Mouse (Mus musculus) midbrain, embryonic 12.5 days (tissue): ENCODE data around the gene Cyb561a3. TPM values are rescaled to one million over a fixed set of nuclear protein-coding genes. Genes with fewer than 3 reads are reported as not detected.

Source experiments
- ATAC-seq: fragments of 200-750 bp; cut with Nextera tagmentation; 2 replicates; pipeline ENCODE4 v1.8.0; 2017; ENCODE audit warnings: low read depth, moderate TSS enrichment, moderate library complexity; ENCODE audit not compliant: low FRiP score
- H3K27ac ChIP-seq: fragments of 300-500 bp; sonication (generic); replicated peaks from 2 replicates; pipeline ENCODE4 v1.5.1; 2016; ENCODE audit warnings: mild to moderate bottlenecking
- H3K27me3 ChIP-seq: fragments of 300-500 bp; sonication (generic); 2 replicates; pipeline ENCODE4 v1.6.1; 2016; ENCODE audit warnings: mild to moderate bottlenecking
- H3K36me3 ChIP-seq: fragments of 300-500 bp; sonication (generic); 2 replicates; pipeline ENCODE4 v1.6.1; 2016
- H3K4me1 ChIP-seq: fragments of 300-500 bp; sonication (generic); 2 replicates; pipeline ENCODE4 v1.6.1; 2016
- H3K4me2 ChIP-seq: fragments of 300-500 bp; sonication (generic); replicated peaks from 2 replicates; pipeline ENCODE4 v1.6.1; 2016; ENCODE audit warnings: mild to moderate bottlenecking, moderate library complexity
- H3K4me3 ChIP-seq: fragments of 300-500 bp; sonication (generic); 2 replicates; pipeline ENCODE4 v1.5.1; 2016; ENCODE audit warnings: mild to moderate bottlenecking
- H3K9ac ChIP-seq: fragments of 300-500 bp; sonication (generic); replicated peaks from 2 replicates; pipeline ENCODE4 v1.6.1; 2016; ENCODE audit warnings: mild to moderate bottlenecking, moderate library complexity
- H3K9me3 ChIP-seq: fragments of 300-500 bp; sonication (generic); 2 replicates; pipeline ENCODE4 v1.6.1; 2016; ENCODE audit warnings: mild to moderate bottlenecking
- WGBS: fragments of 180-500 bp; shearing (Covaris S2); methylation state at CpG from one replicate; pipeline ENCODE4 v1.1.7; 2016; 5-methylcytosine and 5-hydroxymethylcytosine counted together
- polyA plus RNA-seq: library from polyadenylated mRNA; unstranded; fragments of >200 nt; fragmentation: Nextera tagmentation; extraction: Ambion mirVana; gene quantifications from 2 replicates; pipeline ENCODE4 v1.2.1, GENCODE M21; 2016

The Cyb561a3 gene
- polyA plus RNA-seq, 1 experiment from 2014 or later: 16.7 TPM

DNA sequence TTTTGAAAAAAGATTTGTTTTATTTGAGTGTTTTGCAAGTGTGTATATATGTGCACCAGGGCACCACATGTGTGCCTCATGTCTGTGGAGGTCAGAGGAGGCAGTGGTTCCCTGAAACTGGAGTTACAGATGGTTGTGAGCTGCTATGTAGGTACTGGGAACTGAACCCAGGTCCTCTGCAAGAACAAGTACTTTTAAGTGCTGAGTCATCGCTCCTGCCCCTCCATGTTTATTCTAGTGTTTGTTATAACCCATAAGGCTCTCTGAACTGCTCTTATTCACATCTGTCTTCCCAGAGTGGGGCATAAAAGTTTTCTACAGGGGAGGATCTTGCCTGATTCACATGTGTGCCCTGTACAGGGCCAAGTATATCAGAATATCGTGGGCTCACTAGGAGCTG lies 22.7 kb downstream of the Cyb561a3 start:
- peaks cover 29% of the 10 kb centered on the region for H3K36me3 ChIP-seq
- H3K9me3 ChIP-seq: no peaks in the 10 kb centered on the region
- no peak overlapping the region for H3K4me2 ChIP-seq
- 91% methylated on average over 2 of the region's 2 CpGs for WGBS
- ATAC-seq: no peak
- no peak overlapping the region for H3K27ac ChIP-seq
- no peaks in the 10 kb centered on the region for H3K27me3 ChIP-seq
- H3K4me1 ChIP-seq: peaks cover 17% of the 10 kb centered on the region
- H3K4me3 ChIP-seq: no peak overlapping the region
- no peak overlapping the region for H3K9ac ChIP-seq

GRCm38 (mm10) chr19:10602247-10602769 lies 25.3 kb downstream of the Cyb561a3 start:
- Histone ChIP-seq H3K4me1 (peaks cover 30% of the 10 kb centered on the region), H3K9ac (peak overlapping the region; percentile 75), H3K36me3 (peaks cover 15% of the 10 kb centered on the region), H3K9me3 (no peaks in the 10 kb centered on the region), H3K4me2 (peak overlapping the region; percentile 57), H3K27ac (peak overlapping the region; percentile 96), H3K4me3 (peak overlapping the region; percentile 36), H3K27me3 (no peaks in the 10 kb centered on the region)
- 4% methylated on average over 6 of the region's 6 CpGs for WGBS
- ATAC-seq: peak; percentile 44

GRCm38 (mm10) chr19:10602787-10603186 lies 25.8 kb downstream of the Cyb561a3 start:
- Histone ChIP-seq H3K9me3 (no peaks in the 10 kb centered on the region), H3K4me2 (peak overlapping the region; percentile 57), H3K4me1 (peaks cover 32% of the 10 kb centered on the region), H3K36me3 (peaks cover 18% of the 10 kb centered on the region), H3K9ac (peak overlapping the region; percentile 75), H3K27ac (peak overlapping the region; percentile 96), H3K4me3 (peak overlapping the region; percentile 36), H3K27me3 (no peaks in the 10 kb centered on the region)
- 1% methylated on average over 9 of the region's 9 CpGs for WGBS
- ATAC-seq: peak; percentile 68

DNA sequence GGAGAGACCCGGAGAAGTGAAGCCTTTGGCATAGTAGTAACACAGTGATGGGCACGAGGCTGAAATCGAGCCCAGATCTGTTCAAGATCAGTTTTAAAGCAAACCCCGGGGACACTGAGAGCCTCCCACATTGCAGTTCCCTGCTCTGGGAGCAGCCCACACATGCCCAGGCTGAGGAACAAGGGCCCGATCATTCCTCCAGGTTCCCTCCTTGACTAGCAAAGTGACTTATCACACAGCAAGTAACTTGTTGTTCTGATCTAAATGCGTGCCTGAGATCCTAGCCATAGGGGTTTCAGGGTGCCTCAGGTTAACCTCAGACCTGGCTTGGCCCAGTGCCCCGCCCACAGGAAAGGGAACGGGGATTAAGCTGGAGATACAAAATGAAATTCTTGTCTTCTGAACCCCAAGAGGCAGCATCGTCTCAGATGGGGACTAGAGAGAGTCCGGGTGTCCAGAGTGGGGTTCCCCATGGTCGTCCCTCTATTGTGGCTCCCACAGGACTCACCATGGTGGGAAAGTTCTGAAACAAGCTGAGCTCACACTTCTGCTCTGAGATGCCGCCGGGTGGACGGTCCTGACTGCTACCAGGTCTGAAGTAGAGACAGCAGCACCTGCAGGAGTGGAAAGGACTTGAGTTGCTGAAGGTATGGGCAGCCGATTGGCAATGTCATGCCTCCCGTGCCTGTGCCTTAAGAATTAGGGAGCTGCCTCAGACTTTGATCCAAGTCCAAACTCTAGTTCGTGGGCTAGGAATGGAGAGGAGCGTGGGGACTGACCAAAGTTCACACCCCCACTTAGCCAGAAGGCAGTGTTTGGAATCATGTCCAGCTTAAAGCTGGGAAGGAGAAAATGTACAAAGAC lies 26.9 kb downstream of the Cyb561a3 start:
- H3K27ac ChIP-seq: no peak overlapping the region
- no peak overlapping the region for H3K4me2 ChIP-seq
- no peak for ATAC-seq
- no peaks in the 10 kb centered on the region for H3K27me3 ChIP-seq
- H3K9ac ChIP-seq: 0 out of 2 replicates have a peak overlapping the region, but pooled peaks have one; percentile 16
- H3K36me3 ChIP-seq: peaks cover 25% of the 10 kb centered on the region
- 86% methylated on average over 18 of the region's 18 CpGs for WGBS
- H3K9me3 ChIP-seq: no peaks in the 10 kb centered on the region
- peaks cover 33% of the 10 kb centered on the region for H3K4me1 ChIP-seq
- H3K4me3 ChIP-seq: no peak overlapping the region

- Histone ChIP-seq H3K27ac (peak overlapping the region; percentile 90), H3K27me3 (no peaks in the 10 kb centered on the region), H3K9me3 (no peaks in the 10 kb centered on the region), H3K9ac (peak overlapping the region; percentile 81), H3K4me2 (peak overlapping the region; percentile 86), H3K4me3 (peak overlapping the region; percentile 96), H3K36me3 (peaks cover 26% of the 10 kb centered on the region), H3K4me1 (peaks cover 33% of the 10 kb centered on the region)
- no peak for ATAC-seq
- WGBS: 72% methylated on average over 3 of the region's 3 CpGs
These were observed 27.6 kb downstream of the Cyb561a3 start for GRCm38 (mm10) chr19:10604534-10604933.

DNA sequence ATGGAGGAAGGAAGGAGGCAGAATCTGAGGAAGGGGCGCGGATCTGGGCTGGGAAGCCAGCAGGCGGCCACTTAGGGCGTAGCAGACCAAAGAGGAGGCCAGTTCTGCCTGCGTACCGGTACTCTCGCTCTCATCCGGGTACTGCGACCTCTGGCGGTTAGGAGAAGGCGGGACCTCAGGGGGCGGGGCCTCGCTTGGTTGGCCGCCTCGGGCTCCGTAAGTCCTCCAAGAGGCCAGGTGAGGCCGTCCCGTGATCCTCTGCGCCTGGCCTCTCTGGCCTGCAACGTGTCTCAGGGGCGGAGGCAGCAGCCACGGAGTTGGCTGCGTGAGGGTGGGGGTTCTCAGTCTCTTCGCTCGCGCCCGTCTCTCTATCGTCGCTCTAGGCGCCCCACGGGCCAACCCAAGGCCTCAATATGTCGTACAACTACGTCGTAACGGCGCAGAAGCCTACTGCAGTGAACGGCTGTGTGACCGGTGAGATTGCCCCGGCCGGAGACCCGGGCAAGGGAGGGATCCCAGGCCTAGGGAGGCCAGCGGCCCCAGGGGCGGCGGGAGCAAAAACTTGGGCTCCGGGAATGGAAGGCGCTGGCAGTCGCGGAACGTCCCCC lies 28.4 kb downstream of the Cyb561a3 start, which contains the start of the genes Ddb1 and Tkfc:
Gene Ddb1, plus strand, starts transcription at position 35 of the 608 bp plus-strand sequence.
Gene Tkfc, minus strand, starts transcription at position 362 of the 608 bp plus-strand sequence.
- Histone ChIP-seq H3K9ac (peak within 1 kb of the TSS; percentile 94), H3K4me1 (peaks cover 33% of the 10 kb centered on the region), H3K4me2 (peak within 1 kb of the TSS; percentile 86), H3K27me3 (no peaks in the 10 kb centered on the region), H3K27ac (peak within 1 kb of the TSS; percentile 90), H3K36me3 (peaks cover 31% of the 10 kb centered on the region), H3K4me3 (peak within 1 kb of the TSS; percentile 96), H3K9me3 (no peaks in the 10 kb centered on the region)
- under 1% methylated on average over 49 of the region's 49 CpGs for WGBS
- peak; percentile 97 for ATAC-seq

- Histone ChIP-seq H3K27me3 (no peaks in the 10 kb centered on the region), H3K9ac (peak overlapping the region; percentile 94), H3K4me1 (peaks cover 33% of the 10 kb centered on the region), H3K4me2 (peak overlapping the region; percentile 86), H3K9me3 (no peaks in the 10 kb centered on the region), H3K27ac (peak overlapping the region; percentile 90), H3K4me3 (peak overlapping the region; percentile 96), H3K36me3 (peaks cover 38% of the 10 kb centered on the region)
- 6% methylated on average over 20 of the region's 20 CpGs for WGBS
- no peak for ATAC-seq
These were observed 29.1 kb downstream of the Cyb561a3 start for GRCm38 (mm10) chr19:10605901-10606622.

GRCm38 (mm10) chr19:10608573-10609240 lies 31.7 kb downstream of the Cyb561a3 start:
- peaks cover 64% of the 10 kb centered on the region for H3K36me3 ChIP-seq
- no peak overlapping the region for H3K4me2 ChIP-seq
- 93% methylated on average over 5 of the region's 5 CpGs for WGBS
- H3K9ac ChIP-seq: no peak overlapping the region
- no peaks in the 10 kb centered on the region for H3K9me3 ChIP-seq
- H3K4me3 ChIP-seq: no peak overlapping the region
- no peak for ATAC-seq
- peaks cover 24% of the 10 kb centered on the region for H3K4me1 ChIP-seq
- no peaks in the 10 kb centered on the region for H3K27me3 ChIP-seq
- no peak overlapping the region for H3K27ac ChIP-seq

DNA sequence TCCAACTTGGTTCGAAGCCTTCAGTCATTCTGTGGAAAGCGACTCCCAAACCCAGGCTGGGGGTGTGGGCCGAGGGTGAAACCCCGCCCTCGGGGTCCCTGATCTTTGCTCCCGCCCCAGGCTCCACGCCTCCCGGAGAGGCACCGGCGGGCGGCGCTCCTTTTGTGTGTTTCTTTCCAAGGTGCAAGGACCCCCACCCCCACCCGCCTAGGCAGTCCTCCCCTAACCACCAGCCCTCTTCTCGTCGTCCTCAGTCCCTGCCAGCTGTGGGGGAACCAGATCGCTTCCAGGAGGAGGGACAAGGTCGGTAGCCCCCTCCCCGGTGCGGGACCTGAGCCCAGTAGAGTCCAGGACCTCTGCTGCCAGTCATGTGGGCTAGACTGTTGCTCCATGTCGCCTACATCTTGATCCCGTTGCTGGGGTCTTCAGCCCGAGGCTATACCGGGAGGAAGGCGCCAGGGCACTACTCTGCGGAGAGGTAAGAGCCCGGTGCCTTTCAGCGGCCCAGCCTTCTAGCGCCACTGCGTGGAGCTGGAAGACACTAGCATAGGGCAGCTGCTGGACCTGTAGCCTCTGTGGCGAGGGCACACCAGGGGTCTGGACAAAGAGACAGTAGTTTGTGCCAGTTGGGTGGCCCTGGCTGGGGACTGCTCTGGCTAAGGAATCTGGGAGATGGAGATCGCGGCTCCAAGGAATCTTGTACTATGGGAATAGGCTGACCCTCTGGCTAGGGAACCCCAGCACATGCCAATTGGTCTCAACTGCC lies 57.3 kb downstream of the Cyb561a3 start, which contains the start of gene Vwce:
Gene Vwce, plus strand, starts transcription at position 108 of the 766 bp plus-strand sequence.
- H3K9ac ChIP-seq: peak within 1 kb of the TSS; percentile 43
- ATAC-seq: peak; percentile 88
- H3K4me2 ChIP-seq: peak within 1 kb of the TSS; percentile 66
- H3K27ac ChIP-seq: no peak within 1 kb of the TSS
- peaks cover 14% of the 10 kb centered on the region for H3K4me1 ChIP-seq
- 3% methylated on average over 32 of the region's 32 CpGs for WGBS
- H3K36me3 ChIP-seq: peaks cover 27% of the 10 kb centered on the region
- H3K4me3 ChIP-seq: peak within 1 kb of the TSS; percentile 42
- H3K27me3 ChIP-seq: peaks cover 21% of the 10 kb centered on the region
- H3K9me3 ChIP-seq: no peaks in the 10 kb centered on the region

DNA sequence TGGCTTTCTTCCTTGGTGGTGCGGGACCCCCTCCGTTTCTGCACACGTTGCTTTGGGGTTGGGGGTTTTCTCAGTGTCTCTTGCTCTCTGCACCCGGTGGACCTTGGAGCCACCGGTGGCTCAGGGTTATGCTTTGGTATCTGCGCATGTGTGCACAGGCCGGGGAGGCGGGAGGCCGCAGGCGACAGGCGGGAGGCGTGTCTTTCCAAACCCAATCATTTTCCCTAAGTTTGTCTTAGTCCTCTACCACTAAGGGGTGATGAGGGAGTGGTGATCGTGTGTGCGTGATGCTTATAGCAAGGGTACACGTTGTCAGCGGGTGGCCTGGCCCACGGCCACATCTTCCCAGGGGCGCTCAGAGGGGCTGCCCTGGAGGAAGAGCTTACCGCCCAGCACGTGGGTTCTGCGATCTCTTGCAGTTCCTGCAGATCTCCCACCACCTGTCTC lies 57.9 kb downstream of the Cyb561a3 start:
- ATAC-seq: peak; percentile 79
- Histone ChIP-seq H3K27me3 (peaks cover 21% of the 10 kb centered on the region), H3K4me1 (peaks cover 14% of the 10 kb centered on the region), H3K36me3 (peaks cover 21% of the 10 kb centered on the region), H3K4me3 (peak overlapping the region; percentile 42), H3K4me2 (peak overlapping the region; percentile 66), H3K9me3 (no peaks in the 10 kb centered on the region), H3K9ac (peak overlapping the region; percentile 43), H3K27ac (no peak overlapping the region)
- 6% methylated on average over 21 of the region's 21 CpGs for WGBS
